Mouse (Mus musculus) colon, adult 2 months (tissue): ENCODE measurements around the gene Ubr1. TPM values are rescaled to one million over a fixed set of nuclear protein-coding genes. Genes with fewer than 3 reads are reported as not detected.

ENCODE experiments used
- polyA plus RNA-seq: library from polyadenylated mRNA; depleted of rRNA; stranded (reverse); fragments of >200 nt; gene quantifications from 2 replicates; pipeline ENCODE4 v1.2.3, GENCODE M21; 2012; rRNA removed

Gene Ubr1
- polyA plus RNA-seq, result 14.8 and 20.1 TPM in 2 replicates

DNA sequence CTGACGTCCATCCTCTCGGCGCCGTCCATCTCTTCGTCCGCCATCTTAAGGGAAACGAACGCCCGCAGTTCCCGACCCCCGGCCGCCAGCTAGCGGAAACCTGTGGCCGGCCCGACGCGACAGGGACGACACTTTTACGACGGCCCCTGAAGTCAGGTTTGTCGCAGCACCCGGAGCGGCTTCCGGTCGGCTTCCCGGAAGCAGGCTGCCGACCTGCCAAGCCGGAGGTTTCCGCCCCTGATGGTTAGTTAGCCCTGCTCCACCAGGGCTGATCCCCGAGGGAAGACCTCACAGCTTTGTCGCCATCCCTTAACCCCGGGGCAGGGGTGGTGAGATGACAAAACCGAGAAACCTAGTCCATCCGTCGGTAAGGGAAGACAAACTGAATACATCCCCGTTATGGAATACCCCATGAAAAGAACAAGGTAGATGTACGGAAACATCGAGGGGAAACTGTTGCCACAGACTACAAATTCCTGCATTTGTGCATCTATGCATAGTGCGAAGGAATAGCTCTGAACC, at the start of gene Ubr1:
Gene Ubr1 (minus strand): TSS at position 157 of the 522 bp plus-strand sequence.

DNA sequence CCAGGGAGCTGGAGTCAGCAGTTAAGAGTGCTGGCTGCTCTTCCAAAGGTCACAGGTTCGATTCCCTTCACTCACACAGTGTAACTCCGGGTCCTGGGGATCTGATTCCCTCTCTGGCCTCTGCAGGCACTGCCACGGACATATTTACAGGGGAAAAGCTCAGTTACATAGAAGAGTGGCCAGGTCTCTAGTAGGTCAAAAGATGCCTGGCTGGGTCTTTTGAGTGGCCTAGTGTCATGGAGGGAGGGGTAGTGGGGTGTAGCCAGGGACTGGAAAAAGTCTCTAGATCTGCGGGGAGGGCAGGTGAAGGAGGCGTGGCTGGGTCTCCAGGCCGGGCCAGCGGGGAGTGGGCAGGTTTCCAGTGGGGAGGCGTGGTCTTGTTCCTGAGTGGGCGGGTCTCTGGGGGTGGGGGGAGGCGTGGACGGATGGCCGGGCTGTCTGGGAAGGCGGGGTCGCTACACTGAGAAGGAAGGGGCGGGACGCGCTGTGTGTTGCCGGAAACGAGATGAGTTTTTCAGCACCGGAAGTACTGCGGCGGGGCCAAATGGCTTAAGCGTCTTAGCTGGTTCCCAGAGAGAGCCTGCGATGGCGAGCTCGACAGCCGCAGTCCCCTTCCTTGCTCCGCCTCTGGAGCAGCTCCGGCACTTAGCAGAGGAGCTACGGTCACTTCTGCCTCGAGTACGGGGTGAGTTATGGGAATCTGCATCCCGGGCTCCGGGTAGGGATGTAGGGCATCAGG, 37.6 kb upstream of the Ubr1 start, which contains the start of gene Ccndbp1:
Gene Ccndbp1 (plus strand): TSS at position 479 of the 739 bp plus-strand sequence.

DNA sequence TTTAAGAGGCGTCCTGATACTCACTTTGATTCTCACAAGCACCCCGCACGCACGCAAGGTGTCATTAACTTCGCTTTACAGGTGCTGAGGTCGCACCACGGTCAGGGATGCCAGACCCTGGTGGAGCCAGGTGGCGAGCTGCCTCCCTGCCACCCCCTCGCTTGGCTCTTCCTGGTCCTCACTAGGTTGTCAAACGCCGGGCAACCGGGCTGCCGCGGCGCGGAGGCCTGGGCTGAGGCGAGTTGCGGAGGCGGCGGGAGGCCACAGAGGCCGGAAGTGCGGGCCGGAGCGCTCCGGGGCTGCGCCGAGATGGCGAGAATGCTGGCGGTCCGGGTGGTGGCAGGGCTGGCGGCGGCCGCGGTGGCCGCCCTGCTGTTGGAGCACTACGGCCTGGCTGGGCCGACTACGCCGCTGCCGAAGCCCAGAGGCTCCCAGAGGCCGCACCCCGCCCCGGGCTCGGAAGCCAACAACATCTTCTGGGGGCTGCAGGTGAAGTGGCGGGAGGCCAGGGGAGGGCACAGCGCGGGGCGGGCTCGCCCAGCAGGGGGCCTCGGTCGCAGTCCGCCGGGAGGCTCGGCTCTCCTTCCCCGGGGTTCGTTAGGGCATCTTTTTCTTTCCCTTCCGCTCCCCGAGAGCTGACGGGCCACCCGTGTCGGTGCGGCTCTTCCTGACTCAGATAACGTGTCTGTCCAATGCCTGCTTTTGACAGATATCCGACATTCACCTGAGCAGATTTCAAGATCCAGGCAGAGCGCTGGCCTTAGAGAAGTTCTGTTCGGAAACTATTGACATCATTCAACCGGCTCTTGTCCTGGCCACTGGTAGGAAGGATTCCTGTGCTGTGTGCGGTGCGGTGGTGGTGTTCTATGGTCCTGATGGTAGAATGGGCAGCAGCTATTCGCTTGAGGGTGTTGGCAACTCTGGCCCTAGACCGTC, 6.7 kb upstream of the Ubr1 start, which contains the start of gene Tmem62:
Gene Tmem62 (plus strand): TSS at position 28 of the 936 bp plus-strand sequence.

DNA sequence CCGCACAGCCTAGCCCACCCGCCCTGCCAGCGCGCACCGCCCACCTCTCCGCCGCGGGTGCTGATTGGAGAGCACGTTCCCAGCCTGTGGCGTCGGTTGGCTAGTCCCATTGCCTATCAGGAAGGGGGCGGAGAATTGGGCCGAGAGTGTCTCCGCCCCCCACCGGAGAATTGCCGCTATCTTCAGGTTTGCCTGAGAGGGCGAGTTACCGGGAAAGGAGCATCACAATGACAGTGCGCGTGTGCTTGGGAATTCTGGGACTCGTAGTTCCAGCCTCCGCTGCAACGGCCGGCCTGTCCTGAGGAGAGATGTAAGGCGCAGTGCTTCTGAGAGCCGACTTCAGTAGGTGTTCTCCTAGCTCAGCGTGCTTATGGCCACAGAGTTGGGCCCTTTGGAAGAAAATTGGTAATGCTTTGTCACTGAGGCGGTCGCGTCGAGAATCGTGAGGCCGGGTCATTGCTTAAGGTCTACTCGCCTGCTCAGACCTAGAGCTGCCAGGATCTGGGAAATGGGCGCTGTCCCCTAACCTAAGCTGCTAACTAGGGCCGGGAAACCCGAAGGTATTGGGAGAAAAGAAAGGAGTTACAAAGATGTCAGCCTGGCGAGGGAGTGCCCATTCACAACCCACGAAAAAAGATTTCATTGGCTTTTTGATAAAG, 120.0 kb downstream of the Ubr1 start, which contains the start of gene Ttbk2:
Gene Ttbk2 (minus strand): TSS at position 181 of the 659 bp plus-strand sequence.

DNA sequence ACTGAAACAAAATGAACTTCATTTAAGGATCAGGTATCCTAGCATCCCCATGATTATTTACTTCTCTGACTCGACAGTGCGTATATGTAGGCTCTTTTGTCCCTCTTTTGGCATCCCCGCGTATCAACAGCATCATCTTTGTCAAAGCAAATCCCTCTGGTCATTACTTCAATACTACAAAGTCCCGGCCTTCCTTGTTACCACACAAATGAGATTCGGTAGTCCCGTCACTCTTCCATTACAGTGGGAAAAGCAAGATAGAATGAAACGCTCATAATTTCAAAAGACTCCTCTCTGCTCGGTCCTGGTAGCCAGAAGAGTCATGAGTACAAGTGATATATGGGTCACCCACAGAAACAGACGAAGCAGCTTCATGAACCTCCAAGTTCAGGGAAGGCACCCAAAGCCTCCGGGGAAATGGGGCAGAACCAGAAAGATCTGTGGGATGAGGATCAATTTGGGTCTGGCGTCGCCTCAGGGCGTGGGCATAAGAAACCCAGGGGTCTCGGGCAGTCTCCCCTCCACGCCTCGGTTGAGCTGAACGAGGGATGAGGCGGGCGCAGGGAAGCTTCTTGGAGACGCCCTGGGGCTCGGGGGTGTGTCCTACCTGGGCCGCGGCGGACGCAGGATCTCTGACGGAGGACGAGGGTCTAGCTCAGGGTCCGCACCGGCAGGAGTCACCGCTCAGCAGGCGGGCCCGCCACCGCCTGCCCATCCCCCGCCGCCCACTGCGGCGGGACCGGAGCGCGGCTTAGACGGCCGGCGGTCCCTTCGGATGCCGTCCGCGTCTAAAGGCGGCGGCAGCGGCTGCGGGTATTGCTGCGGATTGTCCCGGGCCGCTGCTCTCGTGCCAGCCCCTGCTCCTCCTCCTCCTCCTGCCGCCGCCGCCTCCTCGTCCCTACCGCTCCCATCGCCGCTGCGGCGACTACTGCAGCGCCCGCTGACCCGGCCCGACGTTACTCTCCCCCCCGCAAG, 120.8 kb downstream of the Ubr1 start, which contains the start of gene Cdan1:
Gene Cdan1 (minus strand): TSS at position 680 of the 975 bp plus-strand sequence.

Other genes starting within 250 kb of the Ubr1 start
- 9.9 and 14.3 TPM in 2 replicates for gene Cdan1, start 120.6 kb downstream of the Ubr1 start, polyA plus RNA-seq
- 2.6 and 2.9 TPM in 2 replicates for gene Ttbk2, start 120.1 kb downstream of the Ubr1 start, polyA plus RNA-seq
- gene Tmem62, start 6.3 kb upstream of the Ubr1 start, polyA plus RNA-seq, result 6.1 and 6.4 TPM in 2 replicates
- gene Ccndbp1, start 37.7 kb upstream of the Ubr1 start, polyA plus RNA-seq, result 15.8 and 18.7 TPM in 2 replicates
- gene Epb42, start 66.4 kb upstream of the Ubr1 start, polyA plus RNA-seq, result not detected in 2 replicates
- gene Tgm5, start 115.1 kb upstream of the Ubr1 start, polyA plus RNA-seq, result 0.08 and 0.28 TPM in 2 replicates
- gene Tgm7, start 139.1 kb upstream of the Ubr1 start, polyA plus RNA-seq, result 0.10 and 0.27 TPM in 2 replicates
- 2.3 and 4.2 TPM in 2 replicates for gene Adal, start 169.7 kb upstream of the Ubr1 start, polyA plus RNA-seq
- 11.5 and 14.0 TPM in 2 replicates for gene Lcmt2, start 169.9 kb upstream of the Ubr1 start, polyA plus RNA-seq
- gene Tubgcp4, start 199.9 kb upstream of the Ubr1 start, polyA plus RNA-seq, result 35.2 and 39.6 TPM in 2 replicates
- 3.7 and 3.9 TPM in 2 replicates for gene Zscan29, start 200.4 kb upstream of the Ubr1 start, polyA plus RNA-seq